Mouse (Mus musculus) kidney, embryonic 15.5 days (tissue): ENCODE results near the gene Gas7. TPM values are rescaled to one million over a fixed set of nuclear protein-coding genes. Genes with fewer than 3 reads are reported as not detected.

Experiments
- ATAC-seq: fragments of 200-750 bp; cut with Nextera tagmentation; replicated peaks from 2 replicates; pipeline ENCODE4 v1.8.0; 2017; ENCODE audit warnings: moderate TSS enrichment; ENCODE audit not compliant: low FRiP score
- H3K27ac ChIP-seq: fragments of 300-500 bp; sonication (generic); 2 replicates; pipeline ENCODE4 v1.5.1; 2015; ENCODE audit warnings: mild to moderate bottlenecking, inconsistent platforms
- H3K27me3 ChIP-seq: fragments of 300-500 bp; sonication (generic); 2 replicates; pipeline ENCODE4 v1.6.1; 2015; ENCODE audit warnings: inconsistent platforms
- H3K36me3 ChIP-seq: fragments of 300-500 bp; sonication (generic); 2 replicates; pipeline ENCODE4 v1.6.1; 2015; ENCODE audit warnings: inconsistent platforms
- H3K4me1 ChIP-seq: fragments of 300-500 bp; sonication (generic); 2 replicates; pipeline ENCODE4 v1.6.1; 2015; ENCODE audit warnings: inconsistent platforms
- H3K4me2 ChIP-seq: fragments of 300-500 bp; sonication (generic); 2 replicates; pipeline ENCODE4 v1.6.1; 2015; ENCODE audit warnings: moderate library complexity, mild to moderate bottlenecking, inconsistent platforms
- H3K4me3 ChIP-seq: fragments of 300-500 bp; sonication (generic); replicated peaks from 2 replicates; pipeline ENCODE4 v1.5.1; 2015; ENCODE audit warnings: mild to moderate bottlenecking, inconsistent platforms
- H3K9ac ChIP-seq: fragments of 300-500 bp; sonication (generic); 2 replicates; pipeline ENCODE4 v1.6.1; 2015; ENCODE audit warnings: mild to moderate bottlenecking, inconsistent platforms
- H3K9me3 ChIP-seq: fragments of 300-500 bp; sonication (generic); replicated peaks from 2 replicates; pipeline ENCODE4 v1.6.1; 2016; ENCODE audit warnings: inconsistent platforms
- WGBS: fragments of 180-500 bp; shearing (Covaris S2); methylation state at CpG from one replicate; pipeline ENCODE4 v1.1.7; 2015; ENCODE audit warnings: mixed read lengths; 5-methylcytosine and 5-hydroxymethylcytosine counted together
- polyA plus RNA-seq: library from polyadenylated mRNA; unstranded; fragments of >200 nt; fragmentation: Nextera tagmentation; extraction: Ambion mirVana; gene quantifications from 2 replicates; pipeline ENCODE4 v1.2.1, GENCODE M21; 2015

Gene Gas7
- polyA plus RNA-seq, 1 experiment from 2014 or later = 12.9 TPM

DNA sequence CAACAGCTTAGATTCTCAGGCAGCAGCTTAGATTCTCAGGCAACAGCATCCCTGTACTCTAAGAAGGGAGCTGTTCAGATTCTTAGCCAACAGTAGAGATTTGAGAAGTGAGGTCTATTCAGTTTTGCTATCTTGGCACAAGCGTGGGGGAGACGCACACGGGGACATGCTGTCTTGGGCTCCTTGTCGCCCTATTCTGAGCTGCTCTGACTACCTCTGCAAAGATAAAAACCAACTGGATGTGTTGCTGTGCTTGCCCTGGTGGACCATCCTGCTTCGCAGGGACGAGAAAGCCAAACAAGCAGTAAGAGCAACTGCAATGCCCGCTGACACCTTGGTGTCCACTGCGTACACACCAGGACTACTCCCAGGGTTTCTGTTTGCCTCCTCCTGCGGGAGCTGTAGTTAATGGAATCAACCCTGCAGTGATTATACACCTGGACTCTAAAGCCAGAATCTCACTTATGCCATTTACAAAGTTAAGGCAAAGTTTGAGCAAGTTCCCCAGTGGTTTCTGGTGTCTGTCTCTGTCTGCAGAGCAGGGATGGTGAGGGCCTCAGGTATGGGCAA is 198.4 kb downstream of the Gas7 start:
- WGBS = 86% methylated on average over 9 of the region's 9 CpGs
- Histone ChIP-seq H3K27me3 (no peaks in the 10 kb centered on the region), H3K4me1 (peaks cover 15% of the 10 kb centered on the region), H3K27ac (no peak overlapping the region), H3K36me3 (no peaks in the 10 kb centered on the region), H3K9me3 (no peaks in the 10 kb centered on the region), H3K4me3 (no peak overlapping the region), H3K4me2 (no peak overlapping the region), H3K9ac (no peak overlapping the region)
- ATAC-seq = no peak

DNA sequence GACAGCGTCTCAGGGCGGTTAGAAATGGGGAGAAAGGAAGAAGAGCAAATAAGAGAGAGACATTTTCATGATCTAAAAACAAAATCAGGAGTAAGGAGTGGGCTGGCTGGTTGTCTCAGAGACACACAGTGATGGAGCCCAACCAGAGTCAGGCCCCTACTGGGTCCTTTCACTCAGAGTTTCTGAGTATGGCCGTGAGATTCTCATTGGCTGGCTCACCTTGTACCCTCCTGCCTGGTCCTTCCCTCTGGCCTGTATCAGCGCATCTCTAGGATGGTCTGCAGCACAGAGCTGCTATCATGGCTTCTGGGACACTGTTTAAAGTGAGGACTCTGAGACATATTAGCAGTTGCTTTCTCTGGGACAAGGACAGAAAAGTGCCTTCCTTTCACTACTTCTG is 199.3 kb downstream of the Gas7 start:
- H3K4me1 ChIP-seq = peaks cover 15% of the 10 kb centered on the region
- H3K4me2 ChIP-seq = no peak overlapping the region
- H3K4me3 ChIP-seq = no peak overlapping the region
- WGBS = 87% methylated on average over 4 of the region's 4 CpGs
- ATAC-seq = no peak
- H3K27me3 ChIP-seq = no peaks in the 10 kb centered on the region
- H3K9me3 ChIP-seq = no peaks in the 10 kb centered on the region
- H3K9ac ChIP-seq = no peak overlapping the region
- H3K36me3 ChIP-seq = no peaks in the 10 kb centered on the region
- no peak overlapping the region for H3K27ac ChIP-seq

- 63% methylated on average over 17 of the region's 17 CpGs for WGBS
- Histone ChIP-seq H3K9me3 (no peaks in the 10 kb centered on the region), H3K9ac (no peak overlapping the region), H3K4me3 (no peak overlapping the region), H3K4me1 (peaks cover 15% of the 10 kb centered on the region), H3K27me3 (no peaks in the 10 kb centered on the region), H3K4me2 (no peak overlapping the region), H3K36me3 (no peaks in the 10 kb centered on the region), H3K27ac (no peak overlapping the region)
- ATAC-seq = no peak
Observed at GRCm38 (mm10) chr11:67655236-67655959, 200.2 kb downstream of the Gas7 start.

GRCm38 (mm10) chr11:67656366-67656765 is 201.1 kb downstream of the Gas7 start:
- Histone ChIP-seq H3K4me2 (no peak overlapping the region), H3K4me3 (no peak overlapping the region), H3K9ac (no peak overlapping the region), H3K27me3 (no peaks in the 10 kb centered on the region), H3K9me3 (no peaks in the 10 kb centered on the region), H3K27ac (no peak overlapping the region), H3K36me3 (no peaks in the 10 kb centered on the region), H3K4me1 (peaks cover 15% of the 10 kb centered on the region)
- ATAC-seq = no peak
- 80% methylated on average over 7 of the region's 7 CpGs for WGBS

- no peak overlapping the region for H3K27ac ChIP-seq
- no peak overlapping the region for H3K4me3 ChIP-seq
- 81% methylated on average over 9 of the region's 9 CpGs for WGBS
- H3K36me3 ChIP-seq = no peaks in the 10 kb centered on the region
- peaks cover 15% of the 10 kb centered on the region for H3K4me1 ChIP-seq
- H3K9me3 ChIP-seq = no peaks in the 10 kb centered on the region
- H3K4me2 ChIP-seq = no peak overlapping the region
- no peaks in the 10 kb centered on the region for H3K27me3 ChIP-seq
- H3K9ac ChIP-seq = no peak overlapping the region
- ATAC-seq = no peak
Observed at GRCm38 (mm10) chr11:67656811-67657210, 201.6 kb downstream of the Gas7 start.

DNA sequence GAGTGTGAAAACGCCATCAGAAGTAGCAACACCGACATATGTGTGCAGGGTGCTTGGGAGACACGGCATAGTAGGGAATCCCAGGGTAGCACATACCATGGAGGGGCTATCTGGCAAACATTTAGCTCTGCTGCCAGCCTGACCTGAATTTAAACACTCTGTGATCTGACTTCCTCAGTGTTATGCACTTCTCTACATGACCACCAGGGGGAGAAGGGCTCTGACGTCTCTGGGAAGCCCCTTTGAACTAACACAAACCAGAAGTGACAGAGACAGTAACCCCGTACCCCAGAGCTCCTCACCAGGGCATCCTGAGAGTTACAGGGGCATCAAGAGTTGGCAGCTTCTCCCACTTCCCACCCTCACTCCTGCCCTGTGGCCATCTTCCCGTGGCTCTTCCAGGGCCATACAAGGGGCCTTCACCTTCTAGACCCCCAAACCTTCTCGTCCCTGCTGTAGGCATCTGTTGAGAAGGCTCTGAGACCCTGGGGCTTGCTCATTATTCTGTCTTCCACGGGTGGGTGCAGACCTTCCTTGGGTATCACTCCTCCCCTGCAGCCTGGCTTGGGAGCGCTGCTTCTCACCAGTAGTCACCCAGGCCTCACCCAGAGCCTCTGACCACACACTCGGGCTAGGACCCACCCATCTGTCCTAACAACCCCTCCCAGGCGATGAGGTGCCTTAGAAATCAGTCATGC is 202.6 kb downstream of the Gas7 start:
- H3K4me1 ChIP-seq = peaks cover 7% of the 10 kb centered on the region
- H3K27me3 ChIP-seq = no peaks in the 10 kb centered on the region
- no peaks in the 10 kb centered on the region for H3K9me3 ChIP-seq
- no peak overlapping the region for H3K4me3 ChIP-seq
- H3K9ac ChIP-seq = no peak overlapping the region
- peak; percentile 31 for ATAC-seq
- H3K36me3 ChIP-seq = no peaks in the 10 kb centered on the region
- H3K27ac ChIP-seq = no peak overlapping the region
- 47% methylated on average over 11 of the region's 11 CpGs for WGBS
- no peak overlapping the region for H3K4me2 ChIP-seq

- WGBS = 89% methylated on average over 8 of the region's 8 CpGs
- Histone ChIP-seq H3K27me3 (no peaks in the 10 kb centered on the region), H3K27ac (no peak overlapping the region), H3K9ac (no peak overlapping the region), H3K36me3 (0 out of 2 replicates have a peak, but pooled peaks cover 3% of the 10 kb centered on the region), H3K4me3 (no peak overlapping the region), H3K4me2 (no peak overlapping the region), H3K9me3 (no peaks in the 10 kb centered on the region), H3K4me1 (peaks cover 3% of the 10 kb centered on the region; the same call in 1 of the 2 replicates)
- ATAC-seq = no peak
Observed at GRCm38 (mm10) chr11:67661465-67661864, 206.2 kb downstream of the Gas7 start.

GRCm38 (mm10) chr11:67663437-67663836 is 208.2 kb downstream of the Gas7 start:
- Histone ChIP-seq H3K4me3 (no peak overlapping the region), H3K27ac (no peak overlapping the region), H3K4me2 (no peak overlapping the region), H3K9me3 (no peaks in the 10 kb centered on the region), H3K36me3 (0 out of 2 replicates have a peak, but pooled peaks cover 3% of the 10 kb centered on the region), H3K27me3 (no peaks in the 10 kb centered on the region), H3K4me1 (no peaks in the 10 kb centered on the region), H3K9ac (no peak overlapping the region)
- 93% methylated on average over 4 of the region's 4 CpGs for WGBS
- ATAC-seq = no peak

GRCm38 (mm10) chr11:67664261-67664660 is 209.0 kb downstream of the Gas7 start:
- no peak for ATAC-seq

GRCm38 (mm10) chr11:67664918-67665317 is 209.7 kb downstream of the Gas7 start:
- H3K9me3 ChIP-seq = no peaks in the 10 kb centered on the region
- H3K27me3 ChIP-seq = no peaks in the 10 kb centered on the region
- no peak for ATAC-seq
- H3K4me2 ChIP-seq = no peak overlapping the region
- 0 out of 2 replicates have a peak, but pooled peaks cover 3% of the 10 kb centered on the region for H3K36me3 ChIP-seq
- 90% methylated on average over 6 of the region's 6 CpGs for WGBS
- no peak overlapping the region for H3K9ac ChIP-seq
- H3K4me1 ChIP-seq = no peaks in the 10 kb centered on the region
- no peak overlapping the region for H3K4me3 ChIP-seq
- H3K27ac ChIP-seq = no peak overlapping the region

More at GRCm38 (mm10) chr11:67664261-67664660, 209.0 kb downstream of the Gas7 start:
- H3K27me3 ChIP-seq = no peaks in the 10 kb centered on the region
- no peaks in the 10 kb centered on the region for H3K4me1 ChIP-seq
- H3K27ac ChIP-seq = no peak overlapping the region
- H3K9ac ChIP-seq = no peak overlapping the region
- H3K9me3 ChIP-seq = no peaks in the 10 kb centered on the region
- no peak overlapping the region for H3K4me3 ChIP-seq
- whole genome bisulfite sequencing = 93% methylated on average over 3 of the region's 3 CpGs
- 0 out of 2 replicates have a peak, but pooled peaks cover 3% of the 10 kb centered on the region for H3K36me3 ChIP-seq
- no peak overlapping the region for H3K4me2 ChIP-seq

DNA sequence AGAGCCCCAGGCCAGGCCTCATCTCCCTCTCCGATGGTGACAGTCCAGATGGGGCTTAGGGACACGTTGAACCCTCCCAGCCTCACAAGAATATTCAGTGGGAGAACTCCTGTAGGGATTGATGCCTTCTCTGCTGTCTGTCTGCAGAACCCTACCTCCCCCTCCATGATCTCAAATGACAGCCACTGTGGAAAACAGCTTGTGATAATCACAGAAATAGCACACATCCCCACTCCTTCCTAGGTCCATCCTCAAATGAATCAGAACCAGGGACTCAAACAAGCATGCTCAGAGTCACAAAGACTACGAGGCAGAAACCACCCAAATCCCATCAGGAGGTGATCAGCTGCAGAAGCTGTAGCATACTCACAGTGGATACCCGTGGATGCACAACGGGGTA is 210.9 kb downstream of the Gas7 start:
- 0 out of 2 replicates have a peak, but pooled peaks cover 3% of the 10 kb centered on the region for H3K36me3 ChIP-seq
- H3K9ac ChIP-seq = no peak overlapping the region
- no peaks in the 10 kb centered on the region for H3K27me3 ChIP-seq
- no peak overlapping the region for H3K4me3 ChIP-seq
- H3K4me2 ChIP-seq = no peak overlapping the region
- no peak for ATAC-seq
- H3K27ac ChIP-seq = no peak overlapping the region
- no peaks in the 10 kb centered on the region for H3K9me3 ChIP-seq
- WGBS = 86% methylated on average over 5 of the region's 5 CpGs
- H3K4me1 ChIP-seq = no peaks in the 10 kb centered on the region
